Mouse (Mus musculus) limb, embryonic 15.5 days (tissue): ENCODE results near the gene Aldh4a1. TPM values are rescaled to one million over a fixed set of nuclear protein-coding genes. Genes with fewer than 3 reads are reported as not detected.
A peak's percentile ranks its signal among the peaks of the same experiment; 100 is the strongest.

Experiments
- ATAC-seq: fragments of 200-750 bp; cut with Nextera tagmentation; 2 replicates; pipeline ENCODE4 v1.8.0; 2017; ENCODE audit warnings: low read depth, moderate TSS enrichment; ENCODE audit not compliant: insufficient number of reproducible peaks, low FRiP score, low TSS enrichment
- H3K27ac ChIP-seq: fragments of 300-500 bp; sonication (generic); 2 replicates; pipeline ENCODE4 v1.5.1; 2015; ENCODE audit warnings: moderate library complexity, mild to moderate bottlenecking, inconsistent platforms
- H3K27me3 ChIP-seq: fragments of 300-500 bp; sonication (generic); 2 replicates; pipeline ENCODE4 v1.6.1; 2015; ENCODE audit warnings: inconsistent platforms
- H3K36me3 ChIP-seq: fragments of 300-500 bp; sonication (generic); 2 replicates; pipeline ENCODE4 v1.6.1; 2015; ENCODE audit warnings: inconsistent platforms
- H3K4me1 ChIP-seq: fragments of 300-500 bp; sonication (generic); 2 replicates; pipeline ENCODE4 v1.6.1; 2015; ENCODE audit warnings: inconsistent platforms
- H3K4me2 ChIP-seq: fragments of 300-500 bp; sonication (generic); 2 replicates; pipeline ENCODE4 v1.6.1; 2015; ENCODE audit warnings: mild to moderate bottlenecking, inconsistent platforms
- H3K4me3 ChIP-seq: fragments of 300-500 bp; sonication (generic); 2 replicates; pipeline ENCODE4 v1.5.1; 2015; ENCODE audit warnings: mild to moderate bottlenecking, inconsistent platforms
- H3K9ac ChIP-seq: fragments of 300-500 bp; sonication (generic); 2 replicates; pipeline ENCODE4 v1.6.1; 2015; ENCODE audit warnings: inconsistent platforms
- H3K9me3 ChIP-seq: fragments of 300-500 bp; sonication (generic); 2 replicates; pipeline ENCODE4 v1.6.1; 2016; ENCODE audit warnings: inconsistent platforms
- WGBS: fragments of 180-500 bp; shearing (Covaris S2); methylation state at CpG from one replicate; pipeline ENCODE4 v1.1.7; 2015; 5-methylcytosine and 5-hydroxymethylcytosine counted together
- polyA plus RNA-seq: library from polyadenylated mRNA; unstranded; fragments of >200 nt; fragmentation: Nextera tagmentation; extraction: Ambion mirVana; gene quantifications from 2 replicates; pipeline ENCODE4 v1.2.1, GENCODE M21; 2015

The Aldh4a1 gene
- polyA plus RNA-seq, 1 experiment from 2014 or later: 36.8 TPM

DNA sequence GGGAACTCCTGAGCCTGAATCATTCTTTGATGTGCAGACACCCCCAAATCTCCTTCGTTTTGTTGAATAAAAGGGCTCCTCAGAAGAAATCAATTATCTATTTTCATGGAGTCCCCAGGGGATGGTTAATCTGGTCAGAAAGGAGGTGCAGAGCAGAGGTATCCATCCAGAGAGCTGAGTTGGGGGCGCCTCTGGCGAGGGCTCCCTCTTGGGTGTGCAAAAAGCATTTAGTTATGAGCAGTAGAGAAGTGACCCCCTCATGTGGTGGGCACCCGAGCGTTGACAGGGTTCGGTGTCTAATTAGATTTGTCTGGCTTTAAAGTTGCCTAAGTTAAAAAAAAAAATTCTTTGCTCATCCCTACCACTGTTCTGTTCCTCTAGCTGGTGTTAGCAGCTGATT is 11.7 kb upstream of the Aldh4a1 start:
- Histone ChIP-seq H3K4me2 (no peak overlapping the region), H3K9me3 (no peaks in the 10 kb centered on the region; the same call in 1 of the 2 replicates), H3K27ac (peak overlapping the region; percentile 57; the same call in 1 of the 2 replicates), H3K4me1 (peaks cover 9% of the 10 kb centered on the region; the same call in 1 of the 2 replicates), H3K4me3 (no peak overlapping the region), H3K27me3 (no peaks in the 10 kb centered on the region), H3K36me3 (peaks cover 56% of the 10 kb centered on the region), H3K9ac (no peak overlapping the region)
- 72% methylated on average over 6 of the region's 6 CpGs for WGBS
- no peak for ATAC-seq

DNA sequence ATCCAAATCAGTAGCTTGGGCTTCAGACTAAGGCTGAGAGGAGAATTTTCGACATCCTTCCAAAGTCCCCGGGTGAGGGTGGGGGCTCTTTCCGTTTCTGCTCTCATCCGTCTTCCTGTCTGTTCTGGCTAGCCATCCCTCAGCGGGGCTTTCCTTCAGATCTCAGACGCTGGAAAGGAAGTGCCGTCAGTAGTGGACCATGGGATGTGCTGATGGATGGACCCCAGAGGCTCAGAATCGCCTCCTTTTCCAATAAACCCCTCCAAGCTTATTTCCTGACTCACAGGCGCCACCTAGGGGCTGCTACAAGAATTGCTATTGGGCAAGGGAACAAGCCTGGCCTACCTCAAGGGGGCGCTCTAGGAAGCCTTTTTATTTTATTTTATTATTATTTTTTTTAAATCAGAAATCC is 11.1 kb upstream of the Aldh4a1 start:
- WGBS: under 1% methylated on average over 10 of the region's 10 CpGs
- H3K36me3 ChIP-seq: peaks cover 62% of the 10 kb centered on the region
- ATAC-seq: no peak
- peak overlapping the region; percentile 30 for H3K4me3 ChIP-seq
- 0 out of 2 replicates have a peak overlapping the region, but pooled peaks have one; percentile 73 for H3K27ac ChIP-seq
- no peak overlapping the region for H3K9ac ChIP-seq
- H3K4me1 ChIP-seq: peaks cover 15% of the 10 kb centered on the region
- no peaks in the 10 kb centered on the region for H3K27me3 ChIP-seq
- H3K4me2 ChIP-seq: peak overlapping the region; percentile 52
- H3K9me3 ChIP-seq: no peaks in the 10 kb centered on the region; the same call in 1 of the 2 replicates

DNA sequence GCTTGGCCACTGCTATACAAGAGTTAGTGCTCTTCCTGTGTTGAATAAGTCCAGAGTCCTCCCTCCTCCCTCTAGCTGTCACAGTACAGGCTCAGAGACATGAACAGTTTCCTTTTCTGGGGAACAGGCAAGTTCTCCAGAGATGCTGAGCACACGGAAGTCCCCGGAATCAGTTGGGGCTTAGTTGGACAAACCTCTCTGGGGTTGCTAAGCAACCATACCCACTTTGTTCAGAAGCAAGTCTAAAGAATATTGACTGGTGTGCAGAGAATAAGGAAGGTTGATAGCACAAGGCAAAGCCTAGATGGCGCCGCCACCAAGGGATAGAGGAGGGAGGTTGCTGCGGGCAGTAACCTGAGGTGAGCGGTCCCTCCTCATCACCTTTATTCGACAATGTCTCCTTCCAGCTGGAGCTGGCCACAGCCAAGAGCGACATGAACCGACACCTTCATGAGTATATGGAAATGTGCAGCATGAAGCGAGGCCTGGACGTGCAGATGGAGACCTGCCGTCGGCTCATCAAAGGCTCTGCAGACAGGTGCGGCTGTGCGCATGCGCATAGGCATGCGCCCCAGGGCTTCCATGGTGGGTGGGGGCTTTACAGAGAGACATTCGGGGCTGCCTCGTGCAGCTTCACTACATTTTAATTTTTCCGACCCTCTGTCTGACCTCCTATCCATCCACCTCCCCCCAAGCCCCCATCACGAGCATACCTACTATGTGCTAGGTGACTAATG is 8.0 kb upstream of the Aldh4a1 start:
- Histone ChIP-seq H3K27ac (no peak overlapping the region), H3K4me2 (no peak overlapping the region), H3K4me1 (peaks cover 21% of the 10 kb centered on the region), H3K36me3 (peaks cover 44% of the 10 kb centered on the region), H3K27me3 (no peaks in the 10 kb centered on the region), H3K4me3 (no peak overlapping the region), H3K9ac (no peak overlapping the region), H3K9me3 (no peaks in the 10 kb centered on the region; the same call in 1 of the 2 replicates)
- WGBS: 82% methylated on average over 21 of the region's 21 CpGs
- ATAC-seq: no peak

DNA sequence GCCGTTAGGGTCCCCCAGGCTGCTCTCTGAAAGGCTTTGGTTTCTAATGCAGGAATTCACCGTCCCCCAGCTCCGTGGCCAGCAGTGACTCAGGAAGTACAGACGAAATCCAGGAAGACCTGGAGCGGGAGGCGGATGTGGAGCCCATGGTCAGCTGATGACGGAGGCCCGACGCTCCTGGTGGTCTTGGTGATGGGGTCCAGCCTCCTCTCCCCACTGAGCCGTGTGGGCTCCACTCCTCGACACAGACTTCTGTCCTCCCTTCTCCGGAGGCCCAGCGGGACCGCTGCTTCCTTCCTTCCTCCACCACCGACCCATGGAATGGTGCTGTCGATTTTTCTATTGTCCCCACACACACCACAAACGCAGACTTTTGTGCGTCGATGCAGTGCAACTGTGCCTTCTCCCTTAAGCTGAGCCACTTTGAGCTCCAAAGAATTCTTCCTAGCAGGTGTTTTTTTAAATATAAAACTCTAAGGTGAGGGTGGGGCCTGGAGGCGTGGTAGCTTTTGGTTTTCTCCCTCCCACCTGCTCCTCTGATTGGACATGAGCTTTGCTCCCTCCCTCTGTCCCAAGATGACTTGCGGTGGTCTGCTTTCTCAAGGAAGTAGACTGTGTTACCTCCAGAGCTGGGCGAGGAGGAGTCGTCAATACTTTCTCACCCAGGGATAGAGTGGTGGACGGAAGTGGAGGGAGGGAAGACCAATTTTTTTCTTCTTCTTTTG is 6.2 kb upstream of the Aldh4a1 start:
- H3K36me3 ChIP-seq: peaks cover 42% of the 10 kb centered on the region
- 0 out of 2 replicates have a peak overlapping the region, but pooled peaks have one; percentile 15 for H3K9ac ChIP-seq
- no peaks in the 10 kb centered on the region for H3K27me3 ChIP-seq
- no peaks in the 10 kb centered on the region; the same call in 1 of the 2 replicates for H3K9me3 ChIP-seq
- ATAC-seq: peak; percentile 71
- peak overlapping the region; percentile 48; the same call in 1 of the 2 replicates for H3K27ac ChIP-seq
- H3K4me2 ChIP-seq: peak overlapping the region; percentile 44
- WGBS: 21% methylated on average over 24 of the region's 24 CpGs
- H3K4me3 ChIP-seq: peak overlapping the region; percentile 30
- H3K4me1 ChIP-seq: peaks cover 15% of the 10 kb centered on the region

DNA sequence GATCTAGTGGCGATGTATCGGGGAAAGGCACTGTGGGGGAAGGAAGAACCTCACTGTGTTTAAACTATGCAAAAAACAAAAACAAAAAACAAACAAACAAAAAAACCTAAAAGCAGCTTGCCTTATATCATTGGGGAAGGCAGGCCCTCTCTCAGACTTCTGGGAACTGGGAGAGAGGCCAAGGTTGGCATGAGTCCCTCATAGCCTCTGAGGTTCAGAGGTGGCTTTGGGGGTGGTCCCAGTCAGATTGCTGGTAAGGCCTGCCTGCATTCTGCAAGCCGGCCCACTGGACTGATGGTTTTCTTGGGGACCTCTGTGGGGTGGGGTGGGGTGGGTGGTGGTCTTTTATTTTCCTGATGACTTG is 5.7 kb upstream of the Aldh4a1 start:
- H3K9ac ChIP-seq: no peak overlapping the region
- peaks cover 42% of the 10 kb centered on the region for H3K36me3 ChIP-seq

DNA sequence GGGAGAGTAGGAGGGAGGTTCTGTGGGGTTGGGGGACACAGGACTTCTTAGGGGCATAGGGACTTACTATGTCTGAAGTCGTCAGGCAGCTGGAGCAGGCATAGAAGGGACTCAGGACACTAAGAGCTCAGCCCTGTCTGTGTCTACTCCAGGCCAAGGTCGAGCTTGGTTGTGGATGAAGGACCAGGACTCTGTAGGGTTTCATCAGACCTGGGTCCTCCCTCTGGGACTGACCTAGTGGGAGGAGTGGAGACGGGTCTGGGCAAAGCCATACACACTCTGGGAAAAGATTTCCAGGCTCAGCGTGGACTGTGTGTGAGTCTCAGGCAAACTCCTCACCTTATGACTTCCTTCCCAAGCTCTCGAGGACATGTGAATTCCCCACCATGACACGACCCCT is 2.9 kb upstream of the Aldh4a1 start:
- H3K4me3 ChIP-seq: no peak overlapping the region
- H3K9me3 ChIP-seq: no peaks in the 10 kb centered on the region
- no peak overlapping the region for H3K9ac ChIP-seq
- no peak overlapping the region for H3K4me2 ChIP-seq
- H3K36me3 ChIP-seq: peaks cover 19% of the 10 kb centered on the region
- H3K27ac ChIP-seq: no peak overlapping the region
- no peaks in the 10 kb centered on the region for H3K27me3 ChIP-seq
- WGBS: 67% methylated on average over 6 of the region's 6 CpGs
- ATAC-seq: no peak
- H3K4me1 ChIP-seq: peaks cover 37% of the 10 kb centered on the region

More for the DNA sequence above, 5.7 kb upstream of the Aldh4a1 start:
- Histone ChIP-seq H3K4me1 (peaks cover 18% of the 10 kb centered on the region), H3K27ac (no peak overlapping the region), H3K9me3 (no peaks in the 10 kb centered on the region; the same call in 1 of the 2 replicates), H3K4me2 (peak overlapping the region; percentile 44), H3K4me3 (peak overlapping the region; percentile 30; the same call in 1 of the 2 replicates), H3K27me3 (no peaks in the 10 kb centered on the region)
- WGBS: 60% methylated on average over 3 of the region's 3 CpGs
- no peak for ATAC-seq

DNA sequence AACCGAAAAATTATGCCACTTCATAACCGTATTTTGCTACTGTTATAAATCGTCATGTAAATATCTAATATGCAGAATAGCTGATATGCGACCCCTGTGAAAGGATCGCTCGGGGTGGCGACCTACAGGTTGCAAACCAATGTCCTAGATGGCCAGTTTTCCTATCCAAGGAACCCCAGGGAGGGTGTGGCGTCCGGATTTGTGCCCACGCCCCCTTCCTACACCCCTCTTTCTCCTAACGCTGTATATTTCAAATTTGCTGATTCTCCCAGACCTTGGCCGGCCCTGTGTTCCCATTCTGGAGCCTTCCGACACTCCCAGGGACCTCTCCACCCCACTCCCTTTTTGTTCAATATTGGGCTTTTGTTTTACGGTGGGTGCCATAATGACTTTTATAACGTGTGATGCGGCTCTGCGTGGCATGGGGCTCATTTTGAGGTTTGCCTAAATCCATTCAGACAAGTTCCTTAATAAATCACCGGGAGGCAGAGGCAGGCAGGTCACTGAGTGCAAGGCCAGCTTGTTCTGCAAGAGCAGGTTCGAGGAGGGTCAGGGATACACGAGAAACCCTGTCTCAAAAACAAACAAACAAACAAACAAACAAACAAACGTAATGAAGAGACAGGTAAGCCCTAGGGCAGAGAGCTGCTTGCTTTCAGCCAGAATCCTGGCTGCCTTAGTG is 909 bp downstream of the Aldh4a1 start:
- Histone ChIP-seq H3K9ac (peak overlapping the region; percentile 74), H3K27ac (no peak overlapping the region), H3K9me3 (no peaks in the 10 kb centered on the region), H3K27me3 (no peaks in the 10 kb centered on the region), H3K4me1 (peaks cover 24% of the 10 kb centered on the region), H3K4me2 (peak overlapping the region; percentile 92), H3K4me3 (peak overlapping the region; percentile 78), H3K36me3 (no peaks in the 10 kb centered on the region)
- ATAC-seq: no peak
- WGBS: 19% methylated on average over 21 of the region's 21 CpGs

DNA sequence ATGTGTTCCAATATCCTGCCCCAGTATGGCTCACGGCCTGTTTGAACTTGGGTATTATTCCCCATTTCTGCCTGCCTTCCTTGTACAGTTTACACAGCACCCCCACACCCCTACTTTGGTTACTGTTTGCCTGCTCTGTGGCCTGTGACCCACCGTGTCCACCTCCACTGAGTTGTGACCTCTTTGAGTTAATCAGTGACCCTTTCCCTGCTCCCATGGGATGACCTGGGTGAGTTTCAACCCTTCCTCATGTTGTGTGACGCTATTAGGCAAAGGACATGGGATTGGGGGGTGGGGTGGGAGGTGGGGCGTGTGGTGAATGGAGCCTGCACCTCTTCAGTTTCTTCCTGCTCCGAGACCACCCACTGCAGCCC is 1.4 kb downstream of the Aldh4a1 start:
- no peak overlapping the region for H3K27ac ChIP-seq
- H3K4me3 ChIP-seq: peak overlapping the region; percentile 78
- ATAC-seq: no peak
- no peaks in the 10 kb centered on the region for H3K36me3 ChIP-seq
- no peaks in the 10 kb centered on the region for H3K9me3 ChIP-seq
- 65% methylated on average over 5 of the region's 5 CpGs for WGBS
- H3K27me3 ChIP-seq: no peaks in the 10 kb centered on the region
- no peak overlapping the region for H3K9ac ChIP-seq
- H3K4me1 ChIP-seq: peaks cover 24% of the 10 kb centered on the region
- no peak overlapping the region for H3K4me2 ChIP-seq

DNA sequence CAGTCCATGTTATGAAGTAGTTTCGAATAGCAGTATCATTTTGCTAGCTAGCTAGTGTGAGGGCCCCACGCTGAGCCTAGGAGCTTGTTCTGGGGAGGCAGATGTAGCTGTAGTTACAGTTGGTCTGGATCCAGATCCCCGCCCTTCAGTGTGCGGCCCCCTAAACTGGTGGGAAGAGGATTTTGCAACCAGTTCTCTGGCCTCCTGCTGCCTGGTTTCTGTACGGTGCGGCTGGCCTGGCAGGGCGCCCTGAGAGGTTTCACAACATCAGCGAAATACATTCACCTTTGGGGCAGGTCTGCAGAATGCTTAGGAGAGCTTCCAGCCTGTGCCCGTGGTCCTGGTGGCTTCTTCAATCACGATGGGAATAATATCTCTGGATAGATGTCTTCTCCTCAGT is 2.0 kb downstream of the Aldh4a1 start:
- Histone ChIP-seq H3K27me3 (no peaks in the 10 kb centered on the region), H3K9me3 (no peaks in the 10 kb centered on the region), H3K4me2 (no peak overlapping the region), H3K27ac (no peak overlapping the region), H3K36me3 (no peaks in the 10 kb centered on the region), H3K9ac (no peak overlapping the region), H3K4me3 (no peak overlapping the region), H3K4me1 (peaks cover 24% of the 10 kb centered on the region)
- no peak for ATAC-seq
- WGBS: 62% methylated on average over 10 of the region's 10 CpGs

DNA sequence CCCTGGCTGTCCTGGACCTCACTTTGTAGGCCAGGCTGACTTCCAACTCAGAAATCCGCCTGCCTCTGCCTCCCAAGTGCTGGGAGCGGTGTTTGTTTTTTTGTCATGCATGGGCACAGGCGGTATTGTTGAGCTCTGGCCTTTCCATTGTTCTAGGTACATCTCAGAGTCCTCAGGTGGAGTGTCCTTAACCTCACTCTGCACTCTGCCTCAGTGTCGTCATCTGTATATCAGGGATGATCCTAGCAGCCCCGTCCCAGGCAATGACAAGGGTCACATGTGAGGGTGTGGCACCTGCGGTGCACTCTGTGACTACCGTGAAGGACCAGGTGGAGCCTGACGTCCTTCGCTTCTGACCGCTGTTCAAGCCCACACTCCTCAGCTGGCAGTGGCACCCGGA is 4.7 kb downstream of the Aldh4a1 start:
- peaks cover 22% of the 10 kb centered on the region for H3K4me1 ChIP-seq
- WGBS: 90% methylated on average over 11 of the region's 11 CpGs
- no peak overlapping the region for H3K9ac ChIP-seq
- no peak for ATAC-seq
- H3K36me3 ChIP-seq: no peaks in the 10 kb centered on the region
- no peak overlapping the region for H3K4me3 ChIP-seq
- no peak overlapping the region for H3K4me2 ChIP-seq
- H3K9me3 ChIP-seq: no peaks in the 10 kb centered on the region
- H3K27me3 ChIP-seq: no peaks in the 10 kb centered on the region
- H3K27ac ChIP-seq: no peak overlapping the region

DNA sequence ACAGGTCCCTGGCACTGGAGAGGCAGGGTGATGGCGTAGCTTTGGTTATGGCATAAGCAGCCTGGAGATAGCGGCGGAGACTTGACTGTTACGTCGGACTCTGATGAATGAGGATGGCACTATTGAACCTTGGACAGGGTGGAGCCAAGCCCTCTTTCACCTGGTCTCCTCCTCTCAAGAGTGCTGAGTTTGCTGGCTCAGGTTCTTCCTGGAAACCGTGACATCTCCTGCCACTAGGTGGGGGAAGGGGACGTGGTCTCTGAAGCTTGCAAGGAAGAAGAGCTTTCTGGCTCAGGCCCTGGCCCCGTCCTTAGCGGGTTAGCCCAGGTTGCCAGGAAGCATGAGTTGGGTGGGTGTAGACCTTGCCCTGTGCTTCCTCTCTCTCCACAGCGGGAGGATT is 7.5 kb downstream of the Aldh4a1 start:
- peaks cover 5% of the 10 kb centered on the region; the same call in 1 of the 2 replicates for H3K4me1 ChIP-seq
- ATAC-seq: no peak
- 70% methylated on average over 10 of the region's 10 CpGs for WGBS

More for the DNA sequence above, 7.5 kb downstream of the Aldh4a1 start:
- H3K36me3 ChIP-seq: no peaks in the 10 kb centered on the region
- no peak overlapping the region for H3K4me2 ChIP-seq
- no peaks in the 10 kb centered on the region for H3K27me3 ChIP-seq
- H3K27ac ChIP-seq: no peak overlapping the region
- H3K9me3 ChIP-seq: no peaks in the 10 kb centered on the region
- no peak overlapping the region for H3K4me3 ChIP-seq
- H3K9ac ChIP-seq: no peak overlapping the region
